Mouse (Mus musculus): Measurements from ENCODE around the gene Orc6.

- no peak for TF ChIP-seq CTCF (IDR thresholded peaks at IDR 0.05)
- no peak for TF ChIP-seq EP300 (IDR thresholded peaks at IDR 0.05)
These were observed 4.1 kb downstream of the Orc6 start for GRCm38 (mm10) chr8:85303531-85303930.
